Mouse (Mus musculus): ENCODE data around the gene Odf3l2. TPM values are rescaled to one million over a fixed set of nuclear protein-coding genes. Genes with fewer than 3 reads are reported as not detected.

Odf3l2 gene
- total and polyA plus RNA-seq, 3 experiments = not detected

GRCm38 (mm10) chr10:79615860-79616259, 29.7 kb downstream of the Odf3l2 start:
- DNase-seq (ENCODE audit: low read depth, low spot score) = no peak
- no peaks in the 10 kb centered on the region for H3K27me3 ChIP-seq (ENCODE audit: control insufficient read depth in 1 of 2, insufficient read depth in 2 of 2, low read length in 2 of 2)
- no peak for TF ChIP-seq TAL1 (IDR thresholded peaks at IDR 0.05; ENCODE audit: low read length)
- no peak for TF ChIP-seq TBP (IDR thresholded peaks at IDR 0.05; ENCODE audit: low read depth, low read length)
- no peak for TF ChIP-seq MXI1 (IDR thresholded peaks at IDR 0.05; ENCODE audit: low read depth, low read length)
- no peak for TF ChIP-seq SMC3 (IDR thresholded peaks at IDR 0.05; ENCODE audit: low read depth, low read length)
- TF ChIP-seq MAX (IDR thresholded peaks at IDR 0.05; ENCODE audit: low read length) = no peak
- TF ChIP-seq USF2 (IDR thresholded peaks at IDR 0.05; ENCODE audit: borderline replicate concordance in 1 of 2, insufficient read depth in 1 of 2, low read depth in 1 of 2, low read length in 2 of 2) = no peak
- no peak for TF ChIP-seq NRF1 (IDR thresholded peaks at IDR 0.05; ENCODE audit: insufficient read depth, low read depth, low read length, poor library complexity, severe bottlenecking)
- no peak for TF ChIP-seq GATA1 (IDR thresholded peaks at IDR 0.05; ENCODE audit: low read depth, low read length)
- TF ChIP-seq MAFK (IDR thresholded peaks at IDR 0.05; ENCODE audit: borderline replicate concordance, low read depth, low read length) = no peak
- TF ChIP-seq KAT2A (conservative IDR thresholded peaks at IDR 0.05; ENCODE audit: low read depth, low read length) = no peak
- H3K36me3 ChIP-seq (ENCODE audit: control insufficient read depth in 1 of 2, insufficient read depth in 2 of 2, low read length in 2 of 2) = no peaks in the 10 kb centered on the region
- no peak overlapping the region for H3K27ac ChIP-seq (ENCODE audit: control insufficient read depth, low read depth, low read length)
- H3K9ac ChIP-seq (ENCODE audit: control insufficient read depth, low read depth, low read length, poor library complexity, severe bottlenecking) = no peak overlapping the region
- H3K79me2 ChIP-seq (ENCODE audit: control insufficient read depth, insufficient read depth, low read length, poor library complexity) = no peaks in the 10 kb centered on the region
- H3K4me3 ChIP-seq (ENCODE audit: control insufficient read depth in 1 of 2, insufficient read depth in 1 of 2, low read depth in 2 of 2, low read length in 2 of 2) = no peak overlapping the region
- H3K4me1 ChIP-seq (ENCODE audit: control insufficient read depth in 1 of 2, insufficient read depth in 2 of 2, low read length in 2 of 2) = no peaks in the 10 kb centered on the region
- H3K9me3 ChIP-seq (replicated peaks; ENCODE audit: insufficient read depth, low read length) = no peaks in the 10 kb centered on the region

GRCm38 (mm10) chr10:79614305-79614643, 31.3 kb downstream of the Odf3l2 start:
- Histone ChIP-seq H3K79me2 (ENCODE audit: control insufficient read depth, insufficient read depth, low read length, poor library complexity) (no peaks in the 10 kb centered on the region), H3K4me1 (ENCODE audit: control insufficient read depth in 1 of 2, insufficient read depth in 2 of 2, low read length in 2 of 2) (no peaks in the 10 kb centered on the region), H3K27me3 (ENCODE audit: control insufficient read depth in 1 of 2, insufficient read depth in 2 of 2, low read length in 2 of 2) (no peaks in the 10 kb centered on the region), H3K9me3 (replicated peaks; ENCODE audit: insufficient read depth, low read length) (no peaks in the 10 kb centered on the region), H3K36me3 (ENCODE audit: control insufficient read depth in 1 of 2, insufficient read depth in 2 of 2, low read length in 2 of 2) (no peaks in the 10 kb centered on the region), H3K9ac (ENCODE audit: control insufficient read depth, low read depth, low read length, poor library complexity, severe bottlenecking) (no peak overlapping the region), H3K27ac (ENCODE audit: control insufficient read depth, low read depth, low read length) (no peak overlapping the region), H3K4me3 (ENCODE audit: control insufficient read depth in 1 of 2, insufficient read depth in 1 of 2, low read depth in 2 of 2, low read length in 2 of 2) (no peak overlapping the region)
- DNase-seq (ENCODE audit: low read depth, low spot score) = no peak
- no peak for TF ChIP-seq MYB (IDR thresholded peaks at IDR 0.05; ENCODE audit: low read depth, low read length)
- no peak for TF ChIP-seq ZKSCAN1 (IDR thresholded peaks at IDR 0.05; ENCODE audit: low read depth, low read length)
- TF ChIP-seq CHD1 (IDR thresholded peaks at IDR 0.05; ENCODE audit: low read depth, low read length) = no peak
- TF ChIP-seq ELF1 (IDR thresholded peaks at IDR 0.05; ENCODE audit: low read depth, low read length) = no peak
- no peak for TF ChIP-seq UBTF (IDR thresholded peaks at IDR 0.05; ENCODE audit: borderline replicate concordance, insufficient read depth, low read depth, low read length)
- no peak for TF ChIP-seq ZNF384 (IDR thresholded peaks at IDR 0.05; ENCODE audit: low read depth, low read length)
- no peak for TF ChIP-seq CTCF (IDR thresholded peaks at IDR 0.05 in 2 of 3, conservative IDR thresholded peaks at IDR 0.05 in 1 of 3; ENCODE audit: control insufficient read depth in 1 of 3, insufficient read depth in 1 of 3, low read depth in 2 of 3, low read length in 3 of 3, poor library complexity in 1 of 3, severe bottlenecking in 1 of 3)
- TF ChIP-seq MXI1 (IDR thresholded peaks at IDR 0.05; ENCODE audit: low read depth, low read length) = no peak
- TF ChIP-seq CHD2 (IDR thresholded peaks at IDR 0.05; ENCODE audit: low read length) = no peak

Data from MEL (cell line).